Mouse (Mus musculus) left cerebral cortex, postnatal 36 days (tissue): ENCODE data around the gene Fuom. TPM values are rescaled to one million over a fixed set of nuclear protein-coding genes. Genes with fewer than 3 reads are reported as not detected.

Experiments used
- DNase-seq, 2 experiments: peaks; one replicate each; pipeline ENCODE4 v3.0.0; 2021 to 2022; ENCODE audit warnings: low spot score in 2 of 2, mixed read lengths in 1 of 2
- intact Hi-C: fragments of 180-260 bp; cut with DNase I; formaldehyde crosslinking; loops from one replicate; pipeline ENCODE4 v1.15.1; 2025
- total RNA-seq, 2 experiments: library from RNA; stranded (reverse); gene quantifications; 2 replicates each; pipeline ENCODE4 v1.2.3; 2021

The Fuom gene
- total RNA-seq, 2 experiments from 2014 or later = 47.5 to 52.8 TPM

- intact Hi-C loops = loop anchor here (10.0 kb wide), 1 partner anchor 418 kb away; no protein-coding TSS in a partner anchor
- no peak for DNase-seq
Measured at GRCm38 (mm10) chr7:140062307-140062706, 39.9 kb downstream of the Fuom start.

- intact Hi-C loops = loop anchor here (10.0 kb wide), 1 partner anchor 417 kb away; no protein-coding TSS in a partner anchor
- DNase-seq = no peak
Measured at GRCm38 (mm10) chr7:140061832-140062130, 40.5 kb downstream of the Fuom start.

- no peak for DNase-seq
- intact Hi-C loops = loop anchor here (10.0 kb wide), 1 partner anchor 416 kb away; no protein-coding TSS in a partner anchor
Measured at GRCm38 (mm10) chr7:140060936-140061831, 41.1 kb downstream of the Fuom start.

DNA sequence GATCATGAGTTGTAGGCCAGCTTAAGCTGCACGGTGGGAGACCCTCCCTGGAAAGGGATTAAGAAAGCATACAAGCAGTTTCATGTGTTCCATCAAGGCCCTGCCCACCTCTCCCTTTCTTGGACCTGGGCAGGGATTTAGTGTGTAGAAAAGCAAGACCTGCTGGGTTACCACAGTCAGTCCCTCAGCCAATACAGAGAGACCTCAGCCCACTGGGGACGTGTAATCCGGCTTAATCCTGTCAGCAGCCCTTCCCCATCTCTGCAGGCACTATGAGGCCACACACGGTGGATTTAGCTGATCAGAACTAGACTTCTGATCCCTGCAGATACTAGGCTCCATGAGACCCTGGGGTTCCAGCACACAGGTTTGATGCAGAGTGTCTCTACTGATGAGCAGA lies 42.6 kb downstream of the Fuom start:
- intact Hi-C loops = no loop called here
- DNase-seq = no peak

DNA sequence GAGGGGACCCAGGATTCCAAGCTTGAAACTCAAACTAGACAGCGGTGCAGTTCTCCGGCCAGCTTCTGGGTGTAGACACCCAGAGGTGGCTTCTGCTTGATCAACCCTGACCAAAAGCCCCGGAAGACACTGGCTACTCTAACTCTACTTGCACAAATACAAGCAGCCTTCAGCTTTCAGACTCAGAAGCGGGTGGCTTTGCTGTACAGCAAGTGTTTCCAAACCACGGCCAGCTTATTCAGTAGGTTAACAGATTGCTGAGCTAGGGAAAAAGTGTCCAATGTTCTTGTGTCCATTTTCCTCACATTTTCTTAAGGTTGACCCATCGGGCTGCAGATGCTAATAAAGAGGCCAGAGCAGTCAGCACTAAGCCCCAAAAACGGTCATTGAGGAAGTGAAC lies 43.7 kb downstream of the Fuom start:
- no peak for DNase-seq
- intact Hi-C loops = no loop called here

GRCm38 (mm10) chr7:140057413-140058407 lies 44.5 kb downstream of the Fuom start:
- intact Hi-C loops = no loop called here
- no peak for DNase-seq

- intact Hi-C loops = no loop called here
- no peak for DNase-seq
Measured at GRCm38 (mm10) chr7:140054124-140054523, 48.1 kb downstream of the Fuom start.

- intact Hi-C loops = no loop called here
- no peak for DNase-seq
Measured at GRCm38 (mm10) chr7:140049115-140049689, 53.0 kb downstream of the Fuom start.

DNA sequence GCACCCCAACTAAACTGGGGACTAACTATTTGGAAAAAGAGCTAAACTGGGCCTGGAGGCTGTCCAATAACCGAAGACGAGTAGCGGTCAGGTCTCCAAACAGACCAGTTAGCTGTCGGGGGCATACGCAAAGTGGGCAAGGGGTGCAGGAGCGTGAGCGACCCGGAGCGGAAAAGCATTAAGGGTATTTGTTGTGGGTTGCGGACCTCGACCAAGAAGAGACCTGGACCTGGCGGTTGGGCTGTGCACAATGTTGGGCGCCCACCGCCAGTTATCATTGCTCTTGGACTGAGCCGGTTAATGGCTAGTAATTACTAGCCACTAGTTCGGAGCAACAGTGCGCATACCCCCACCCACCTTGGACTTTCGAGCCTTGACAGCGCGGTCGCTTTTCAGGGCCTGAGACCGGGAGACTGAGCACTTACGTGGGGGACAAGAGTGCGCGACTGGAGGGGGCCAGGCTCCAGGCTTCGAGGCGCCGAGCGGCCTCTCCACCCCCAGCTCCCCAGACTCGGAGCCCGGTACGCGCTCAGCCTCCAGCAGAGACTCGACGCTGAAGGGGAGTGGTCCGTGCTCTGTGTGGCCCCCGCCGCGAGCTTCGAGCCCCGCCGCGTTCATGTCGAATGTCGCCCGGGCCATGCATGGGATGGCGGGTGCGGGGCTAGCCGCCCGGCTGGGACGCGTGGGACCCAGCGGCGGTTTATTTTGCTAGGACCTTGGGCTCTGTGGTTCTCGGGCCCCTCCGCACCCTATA lies 53.7 kb downstream of the Fuom start, which contains the start of gene Msx3:
TSS of gene Msx3 (minus strand) at position 729 of the 754 bp plus-strand sequence.
- no peak for DNase-seq
- intact Hi-C loops = no loop called here

- DNase-seq = no peak
Measured at GRCm38 (mm10) chr7:140047811-140048311, 54.4 kb downstream of the Fuom start.

More at GRCm38 (mm10) chr7:140047811-140048311, 54.4 kb downstream of the Fuom start:
- intact Hi-C loops = no loop called here

Other genes starting within 250 kb of the Fuom start
- 10 to 100 TPM; 70.1 to 70.2 TPM for gene Kndc1, start 207.7 kb downstream of the Fuom start, total RNA-seq
- not detected for gene Utf1, start 158.7 kb downstream of the Fuom start, total RNA-seq
- 1 to 10 TPM; 1.0 to 2.0 TPM for gene 6430531B16Rik, start 123.7 kb downstream of the Fuom start, total RNA-seq
- gene Adam8, start 109.9 kb downstream of the Fuom start, total RNA-seq = 1 to 10 TPM; 1.7 to 3.5 TPM
- 10 to 100 TPM; 20.8 to 24.4 TPM for gene Zfp511, start 66.0 kb downstream of the Fuom start, total RNA-seq
- gene Tubgcp2, start 65.8 kb downstream of the Fuom start, total RNA-seq = 10 to 100 TPM; 35.3 to 36.9 TPM
- under 1 TPM; 0.20 to 0.25 TPM for gene Msx3, start 53.4 kb downstream of the Fuom start, total RNA-seq
- 100 to 1,000 TPM; 191 TPM for gene Caly, start 19.9 kb downstream of the Fuom start, total RNA-seq
- not detected for gene Prap1, start 9.0 kb downstream of the Fuom start, total RNA-seq
- 1 to 10 TPM; 5.6 TPM for gene Paox, start 13.4 kb upstream of the Fuom start, total RNA-seq
- gene Echs1, start 14.0 kb upstream of the Fuom start, total RNA-seq = 10 to 100 TPM; 51.0 to 53.0 TPM
- gene Mtg1, start 35.1 kb upstream of the Fuom start, total RNA-seq = 10 to 100 TPM; 20.8 to 20.9 TPM
- 100 to 1,000 TPM; 141 to 186 TPM for gene Sprn, start 52.4 kb upstream of the Fuom start, total RNA-seq
- not detected for gene Olfr522, start 62.3 kb upstream of the Fuom start, total RNA-seq
- gene Olfr523, start 70.8 kb upstream of the Fuom start, total RNA-seq = not detected
- gene Olfr524, start 103.5 kb upstream of the Fuom start, total RNA-seq = not detected
- not detected for gene Cd163l1, start 115.8 kb upstream of the Fuom start, total RNA-seq
- not detected for gene 5830411N06Rik, start 144.8 kb upstream of the Fuom start, total RNA-seq
- gene Olfr525, start 218.4 kb upstream of the Fuom start, total RNA-seq = not detected
- gene Olfr527, start 231.6 kb upstream of the Fuom start, total RNA-seq = not detected